Mouse (Mus musculus) E14TG2a.4 (cell line): ENCODE results near the gene Tbc1d2b.

ENCODE experiments used
- CTCF ChIP-seq: conservative IDR thresholded peaks from 2 replicates; pipeline ENCODE4 v1.5.1; 2014; ENCODE audit warnings: low read length
- NANOG ChIP-seq: IDR thresholded peaks from 2 replicates; pipeline ENCODE4 v1.6.1; 2014; ENCODE audit warnings: borderline replicate concordance, low read length, mixed read lengths
- POU5F1 ChIP-seq: IDR thresholded peaks from 2 replicates; pipeline ENCODE4 v1.6.1; 2014; ENCODE audit warnings: low read length, borderline replicate concordance

DNA sequence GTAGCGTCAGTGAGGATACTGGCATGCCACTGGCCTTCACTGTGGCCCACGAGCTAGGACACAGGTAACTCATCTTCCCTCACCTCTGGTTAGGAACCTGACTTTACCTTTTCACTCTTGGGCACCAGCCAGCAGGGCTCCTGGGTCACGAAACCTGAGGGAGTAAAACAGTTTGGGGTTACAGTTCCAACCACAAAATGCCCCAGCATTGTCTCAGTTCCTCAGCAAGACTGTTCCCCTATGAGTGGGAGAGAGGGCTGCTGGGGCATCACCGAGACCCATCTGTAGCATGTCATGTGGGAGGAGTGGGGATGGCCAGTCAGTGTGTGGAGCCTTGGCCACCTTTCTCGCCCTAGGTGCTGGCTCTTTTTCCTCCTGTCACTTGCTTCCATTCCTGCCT, 91.2 kb downstream of the Tbc1d2b start:
- TF ChIP-seq CTCF = no peak
- TF ChIP-seq NANOG = no peak
- no peak for TF ChIP-seq POU5F1
